Mouse (Mus musculus) ES-E14 (cell line): ENCODE data around the gene Cbarp. TPM values are rescaled to one million over a fixed set of nuclear protein-coding genes. Genes with fewer than 3 reads are reported as not detected.
A peak's percentile ranks its signal among the peaks of the same experiment; 100 is the strongest.

Experiments
- DNase-seq: peaks from one replicate; pipeline ENCODE4 v3.0.0-alpha.2; 2013; ENCODE audit warnings: low read depth, low spot score
- H3K27ac ChIP-seq: 2 replicates; pipeline ENCODE4 v1.5.1; 2012; ENCODE audit warnings: low read depth, mild to moderate bottlenecking, low read length, moderate library complexity, mixed read lengths; ENCODE audit not compliant: poor library complexity, insufficient read depth, severe bottlenecking
- H3K36me3 ChIP-seq: 2 replicates; pipeline ENCODE4 v1.6.1; 2012; ENCODE audit warnings: mild to moderate bottlenecking, low read length, moderate library complexity, mixed read lengths; ENCODE audit not compliant: control insufficient read depth, poor library complexity, insufficient read depth, severe bottlenecking
- H3K4me1 ChIP-seq, 2 experiments: fragments of 150-350 bp in 1 of 2; sonication (generic) in 1 of 2; 2 replicates each; pipeline ENCODE4 v1.6.1; 2012; ENCODE audit warnings: low read length in 2 of 2, mild to moderate bottlenecking in 1 of 2, mixed read lengths in 1 of 2; ENCODE audit not compliant: control insufficient read depth in 2 of 2, insufficient read depth in 2 of 2, poor library complexity in 1 of 2
- H3K4me3 ChIP-seq, 2 experiments: fragments of 150-350 bp in 1 of 2; sonication (generic) in 1 of 2; 2 replicates each; pipeline ENCODE4 v1.5.1; 2012; ENCODE audit warnings: low read length in 2 of 2, low read depth in 1 of 2, mild to moderate bottlenecking in 1 of 2, mixed read lengths in 1 of 2; ENCODE audit not compliant: insufficient read depth in 1 of 2, poor library complexity in 1 of 2, severe bottlenecking in 1 of 2
- H3K9ac ChIP-seq: 2 replicates; pipeline ENCODE4 v1.6.1; 2012; ENCODE audit warnings: low read depth, mild to moderate bottlenecking, low read length, mixed read lengths; ENCODE audit not compliant: poor library complexity, insufficient read depth, severe bottlenecking
- H3K9me3 ChIP-seq: fragments of 150-350 bp; sonication (generic); 2 replicates; pipeline ENCODE4 v1.6.1; 2012; ENCODE audit warnings: low read depth, mild to moderate bottlenecking, low read length; ENCODE audit not compliant: control insufficient read depth, insufficient read depth
- CHD2 ChIP-seq: IDR thresholded peaks from 2 replicates; pipeline ENCODE4 v1.6.1; 2014; ENCODE audit warnings: mild to moderate bottlenecking, low read depth, low read length, inconsistent platforms
- HCFC1 ChIP-seq: IDR thresholded peaks from 2 replicates; pipeline ENCODE4 v1.6.1; 2012; ENCODE audit warnings: low read length, inconsistent platforms, borderline replicate concordance; ENCODE audit not compliant: insufficient read depth
- MAFK ChIP-seq: IDR thresholded peaks from 2 replicates; pipeline ENCODE4 v1.6.1; 2014; ENCODE audit warnings: mild to moderate bottlenecking, low read depth, low read length, inconsistent platforms; ENCODE audit not compliant: insufficient read depth
- ZC3H11A ChIP-seq: IDR thresholded peaks from 2 replicates; pipeline ENCODE4 v1.6.1; 2012; ENCODE audit warnings: low read depth, mild to moderate bottlenecking, inconsistent platforms, low read length, borderline replicate concordance
- ZNF384 ChIP-seq: IDR thresholded peaks from 2 replicates; pipeline ENCODE4 v1.6.1; 2012; ENCODE audit warnings: low read depth, low read length, inconsistent platforms
- in situ Hi-C, 2 experiments: fragments of 600-800 bp; cut with MboI; formaldehyde crosslinking; loops; one replicate each; pipeline ENCODE4 v1.15.1; 2025; ENCODE audit warnings: low sequenced_read_pairs in 2 of 2, inconsistent platforms in 1 of 2; ENCODE audit not compliant: unreplicated experiment in 2 of 2
- total RNA-seq: library from RNA; depleted of rRNA; stranded (reverse); fragments of 300-350 nt; gene quantifications from 2 replicates; pipeline ENCODE4 v1.2.3, GENCODE M21; 2012

Gene Cbarp
- total RNA-seq, 1 experiment = 20.9 TPM

GRCm38 (mm10) chr10:80153713-80154112 lies 13.1 kb upstream of the Cbarp start:
- Histone ChIP-seq H3K9ac (no peak overlapping the region; the same call in 1 of the 2 replicates), H3K27ac (no peak overlapping the region), H3K4me1 (peaks cover 0 to 29% of the 10 kb centered on the region in 2 experiments; a peak in 3 of 4 replicates), H3K4me3 (peak overlapping the region in 1 of 2 experiments; percentile 43; a peak in 2 of 4 replicates), H3K36me3 (peaks cover 60% of the 10 kb centered on the region), H3K9me3 (no peaks in the 10 kb centered on the region)
- TF ChIP-seq ZNF384 = no peak
- no peak for TF ChIP-seq HCFC1
- no peak for TF ChIP-seq ZC3H11A
- no peak for TF ChIP-seq MAFK
- TF ChIP-seq CHD2 = no peak
- in situ Hi-C loops = no loop called here
- no peak for DNase-seq

GRCm38 (mm10) chr10:80152873-80153260 lies 12.2 kb upstream of the Cbarp start:
- Histone ChIP-seq H3K36me3 (peaks cover 60% of the 10 kb centered on the region), H3K9ac (0 out of 2 replicates have a peak overlapping the region, but pooled peaks have one; percentile 36), H3K4me1 (peaks cover 0 to 28% of the 10 kb centered on the region in 2 experiments; a peak in 3 of 4 replicates), H3K27ac (no peak overlapping the region), H3K4me3 (0 out of 4 replicates have a peak overlapping the region, but pooled peaks of 1 of the 2 experiments have one; percentile 89), H3K9me3 (no peaks in the 10 kb centered on the region)
- no peak for DNase-seq
- TF ChIP-seq ZNF384 (no peak), HCFC1 (no peak), ZC3H11A (no peak), CHD2 (no peak), MAFK (no peak)
- in situ Hi-C loops = no loop called here

- in situ Hi-C loops = no loop called here
- H3K4me3 ChIP-seq = peak overlapping the region; percentile 80 to 89
- peak overlapping the region; percentile 75 for H3K27ac ChIP-seq
- H3K4me1 ChIP-seq = peaks cover 0 to 31% of the 10 kb centered on the region in 2 experiments; a peak in 3 of 4 replicates
- no peak for DNase-seq
- peak overlapping the region; percentile 83; the same call in 1 of the 2 replicates for H3K9ac ChIP-seq
- no peaks in the 10 kb centered on the region for H3K9me3 ChIP-seq
- peaks cover 60% of the 10 kb centered on the region for H3K36me3 ChIP-seq
- TF ChIP-seq ZC3H11A = no peak
Observed at GRCm38 (mm10) chr10:80152071-80152872, 11.6 kb upstream of the Cbarp start.

DNA sequence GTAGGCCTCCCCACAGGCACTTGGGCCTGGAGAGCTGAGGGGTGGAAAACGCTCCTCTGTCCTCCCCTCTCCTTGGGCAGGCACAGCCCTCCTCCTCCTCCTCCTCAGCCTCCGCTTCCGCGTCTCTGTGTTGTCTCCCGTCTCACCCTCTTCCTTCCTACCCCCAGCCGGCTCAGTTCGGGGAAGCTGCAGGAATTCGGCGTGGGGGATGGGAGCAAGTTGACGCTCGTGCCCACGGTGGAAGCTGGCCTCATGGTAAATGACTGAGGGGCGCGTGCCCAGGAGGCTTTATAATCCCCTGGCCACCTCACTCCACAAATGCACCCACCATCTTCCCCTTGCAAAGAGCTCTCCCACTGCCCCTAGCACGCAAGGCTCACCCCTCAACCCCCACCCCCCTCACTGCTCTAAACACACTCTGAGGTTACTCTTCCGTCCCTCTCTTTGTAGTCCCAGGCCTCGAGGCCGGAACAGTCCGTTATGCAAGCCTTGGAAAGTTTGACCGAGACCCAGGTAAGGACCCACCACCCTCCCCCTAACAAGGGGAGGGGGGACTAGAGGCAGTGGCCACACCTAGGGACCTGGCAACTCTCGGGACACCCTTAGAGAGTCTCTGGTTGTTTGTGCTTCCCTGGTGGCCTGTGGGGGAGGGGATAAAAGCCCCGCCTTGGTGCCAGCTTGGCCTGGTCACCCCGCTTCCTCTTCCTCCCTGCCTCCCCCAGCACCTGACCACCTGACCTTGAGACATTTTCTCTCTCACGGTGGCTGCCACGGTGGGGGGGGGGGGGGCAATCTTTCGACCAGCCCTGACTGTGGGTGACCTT lies 10.8 kb upstream of the Cbarp start:
- Histone ChIP-seq H3K36me3 (peaks cover 52% of the 10 kb centered on the region), H3K4me3 (peak overlapping the region; percentile 80 to 89), H3K4me1 (peaks cover 0 to 37% of the 10 kb centered on the region in 2 experiments; a peak in 3 of 4 replicates), H3K9ac (peak overlapping the region; percentile 83), H3K9me3 (no peaks in the 10 kb centered on the region), H3K27ac (peak overlapping the region; percentile 75)
- TF ChIP-seq CHD2 = no peak
- no peak for TF ChIP-seq ZC3H11A
- no peak for TF ChIP-seq MAFK
- TF ChIP-seq ZNF384 = no peak
- TF ChIP-seq HCFC1 = no peak
- DNase-seq = no peak
- in situ Hi-C loops = no loop called here
